9 mouse cellular contexts compared by ENCODE assay signal in genomic region chr5:17689604-17690003, GRCm38 (mm10).
A peak's percentile ranks its signal among the peaks of the same experiment; 100 is the strongest.
DNase-seq lines count a peak whose midpoint lies in the region; ATAC-seq and TF ChIP-seq lines count a peak whose summit lies in the region.
"Had no signal": no experiment of that assay in that cellular context is flagged by ENCODE, and none has a peak within 500 bp of the region (broad histone marks: within the 10 kb centered on the region; RNA-seq: fewer than 3 reads in every experiment).

No protein-coding gene starts in this region.

- H3ac ChIP-seq in C2C12 (ENCODE audit: control insufficient read depth, insufficient read length, low read depth): no peak overlapping the region

- no peak overlapping the region for H3K4me2 ChIP-seq in heart, postnatal 0 days (ENCODE audit: low read depth, low read length)
- no peak overlapping the region for H3K4me2 ChIP-seq in limb, embryonic 15.5 days
- H3K4me2 ChIP-seq: neural tube, embryonic 12.5 days had no signal

- intact Hi-C loops in left cerebral cortex, adult 2 months (cut with DNase I): no loop called here

- TF ChIP-seq CTCF in C2C12 (IDR thresholded peaks at IDR 0.05; ENCODE audit: control insufficient read depth, insufficient read depth, insufficient read length) (no peak), Patski (IDR thresholded peaks at IDR 0.05) (no peak)
- no peak for TF ChIP-seq CTCF in heart, postnatal 0 days (IDR thresholded peaks at IDR 0.05; ENCODE audit: low read depth)
- TF ChIP-seq CTCF in left cerebral cortex, adult 2 months (IDR thresholded peaks at IDR 0.05): no peak

- POLR2A ChIA-PET in Patski (lab: Charles Lee): no interaction called here

- no peak overlapping the region for H3K27ac ChIP-seq in heart, postnatal 0 days (ENCODE audit: low read depth)
- H3K27ac ChIP-seq in limb, embryonic 15.5 days: peak overlapping the region; percentile 73
- no peak overlapping the region for H3K27ac ChIP-seq in left cerebral cortex, adult 2 months
- H3K27ac ChIP-seq: neural tube, embryonic 12.5 days had no signal

- H3K9me3 ChIP-seq in heart, postnatal 0 days (replicated peaks; ENCODE audit: control insufficient read depth, low read length): no peaks in the 10 kb centered on the region
- no peaks in the 10 kb centered on the region for H3K9me3 ChIP-seq in limb, embryonic 15.5 days
- H3K9me3 ChIP-seq: neural tube, embryonic 12.5 days had no signal

- no peak overlapping the region for H3K4me3 ChIP-seq in C2C12 (ENCODE audit: insufficient read depth, poor library complexity, severe bottlenecking)
- H3K4me3 ChIP-seq in heart, postnatal 0 days (ENCODE audit: low read depth, low read length): no peak overlapping the region
- H3K4me3 ChIP-seq in limb, embryonic 15.5 days: no peak overlapping the region
- no peak overlapping the region for H3K4me3 ChIP-seq in left cerebral cortex, adult 2 months
- H3K4me3 ChIP-seq: neural tube, embryonic 12.5 days had no signal

- no peaks in the 10 kb centered on the region for H3K79me3 ChIP-seq in C2C12 (ENCODE audit: low read depth)

- no peak for ATAC-seq in Patski
- peak; percentile 49 for ATAC-seq in heart, postnatal 0 days (ENCODE audit: insufficient read depth, low read depth)
- peak; percentile 82 for ATAC-seq in limb, embryonic 15.5 days (ENCODE audit: insufficient number of reproducible peaks, low FRiP score, low TSS enrichment, low read depth)
- no peak for ATAC-seq in erythroid progenitor cell, adult 5-6 weeks (replicated peaks; ENCODE audit: low FRiP score, poor library complexity, severe bottlenecking)

- in situ Hi-C loops in Patski (cut with MboI; ENCODE audit: low pct_unique_long_range_greater_than_20kb): no loop called here

- no peak overlapping the region for H3K9ac ChIP-seq in heart, postnatal 0 days (replicated peaks; ENCODE audit: low read depth, low read length)
- H3K9ac ChIP-seq in limb, embryonic 15.5 days: no peak overlapping the region
- H3K9ac ChIP-seq: neural tube, embryonic 12.5 days had no signal

- CTCF ChIA-PET in Patski (lab: Charles Lee): interaction anchor here (1.2 to 2.2 kb wide), 3 partner anchors 12 to 75 kb away, joined by 3 to 9 read pairs (median 3); no protein-coding TSS in a partner anchor

- peak; percentile 12 for DNase-seq in Patski (ENCODE audit: low read depth, low spot score)
- DNase-seq in heart, postnatal 0 days (ENCODE audit: low spot score): peak; percentile 38
- DNase-seq in left cerebral cortex, adult 2 months (ENCODE audit: extremely low spot score in 1 of 2, low spot score in 2 of 2): no peak
- DNase-seq in layer of hippocampus, adult 18-20 months (ENCODE audit: low spot score in 2 of 2): no peak
- DNase-seq: cerebellum, adult 18-20 months had no signal

- TF ChIP-seq EP300 in heart, postnatal 0 days (IDR thresholded peaks at IDR 0.05; ENCODE audit: low read depth): no peak

- 22% methylated on average over 5 of the region's 5 CpGs for WGBS in heart, postnatal 0 days
- WGBS in limb, embryonic 15.5 days: 29% methylated on average over 5 of the region's 5 CpGs

- no peaks in the 10 kb centered on the region for H3K4me1 ChIP-seq in heart, postnatal 0 days (ENCODE audit: control insufficient read depth, insufficient read depth)
- H3K4me1 ChIP-seq in limb, embryonic 15.5 days: peaks cover 12% of the 10 kb centered on the region
- H3K4me1 ChIP-seq: neural tube, embryonic 12.5 days had no signal

- H3K27me3 ChIP-seq in C2C12 (ENCODE audit: control insufficient read depth, insufficient read depth, insufficient read length) (no peaks in the 10 kb centered on the region), Patski (no peaks in the 10 kb centered on the region)
- H3K27me3 ChIP-seq in heart, postnatal 0 days (ENCODE audit: control insufficient read depth, insufficient read depth, low read length): no peaks in the 10 kb centered on the region
- no peaks in the 10 kb centered on the region for H3K27me3 ChIP-seq in limb, embryonic 15.5 days
- H3K27me3 ChIP-seq: neural tube, embryonic 12.5 days had no signal

- no peaks in the 10 kb centered on the region for H3K79me2 ChIP-seq in C2C12 (ENCODE audit: control insufficient read depth, insufficient read depth)

- no peaks in the 10 kb centered on the region for H3K36me3 ChIP-seq in C2C12 (ENCODE audit: control insufficient read depth, insufficient read depth)
- H3K36me3 ChIP-seq in heart, postnatal 0 days (replicated peaks; ENCODE audit: control insufficient read depth, insufficient read depth, low read length): no peaks in the 10 kb centered on the region
- no peaks in the 10 kb centered on the region for H3K36me3 ChIP-seq in limb, embryonic 15.5 days
- H3K36me3 ChIP-seq: neural tube, embryonic 12.5 days had no signal

TF ChIP-seq in C2C12, 6 proteins besides CTCF, POLR2A, EP300 and RAD21:
- no peak for TF ChIP-seq MYOD1 (IDR thresholded peaks at IDR 0.05; ENCODE audit: control insufficient read depth, insufficient read length, low read depth)
- TF ChIP-seq MAX (IDR thresholded peaks at IDR 0.05): no peak
- TF ChIP-seq FOSL1 (IDR thresholded peaks at IDR 0.05; ENCODE audit: insufficient read depth, low read length, poor library complexity, severe bottlenecking): no peak
- TF ChIP-seq CEBPB (IDR thresholded peaks at IDR 0.05; ENCODE audit: low read depth): peak; percentile 41
- TF ChIP-seq USF1 (IDR thresholded peaks at IDR 0.05; ENCODE audit: low read depth): no peak
- no peak for TF ChIP-seq MYOG (IDR thresholded peaks at IDR 0.05; ENCODE audit: control insufficient read depth, extremely low read depth, insufficient read length)

Comparison
In these comparisons a context has a peak if more than half of its experiments do, and no peak if none do; other contexts are left out.
1. ATAC-seq: peak in heart, postnatal 0 days (single experiment) and limb, embryonic 15.5 days (single experiment); none in Patski (single experiment) and erythroid progenitor cell, adult 5-6 weeks (single experiment).
2. DNase-seq: peak in Patski (single experiment) and heart, postnatal 0 days (single experiment); none in left cerebral cortex, adult 2 months (0 of 2) and layer of hippocampus, adult 18-20 months (0 of 2).